Mouse (Mus musculus): Measurements from ENCODE around the gene Fbxl17.

Gene Fbxl17

GRCm38 (mm10) chr17:63165847-63166246 lies 334.0 kb downstream of the Fbxl17 start:
- DNase-seq (ENCODE audit: low spot score) = no peak

- no peak for DNase-seq (ENCODE audit: low spot score)
Observed at GRCm38 (mm10) chr17:63164289-63164688, 335.5 kb downstream of the Fbxl17 start.

- DNase-seq (ENCODE audit: low spot score) = no peak
Observed at GRCm38 (mm10) chr17:63161953-63162352, 337.9 kb downstream of the Fbxl17 start.

- DNase-seq (ENCODE audit: low spot score) = no peak
Observed at GRCm38 (mm10) chr17:63159196-63159595, 340.6 kb downstream of the Fbxl17 start.

GRCm38 (mm10) chr17:63158436-63158835 lies 341.4 kb downstream of the Fbxl17 start:
- no peak for DNase-seq (ENCODE audit: low spot score)

GRCm38 (mm10) chr17:63157906-63158305 lies 341.9 kb downstream of the Fbxl17 start:
- no peak for DNase-seq (ENCODE audit: low spot score)

- DNase-seq (ENCODE audit: low spot score) = no peak
Observed at GRCm38 (mm10) chr17:63157019-63157418, 342.8 kb downstream of the Fbxl17 start.

- no peak for DNase-seq (ENCODE audit: low spot score)
Observed at GRCm38 (mm10) chr17:63146514-63146913, 353.3 kb downstream of the Fbxl17 start.

- no peak for DNase-seq (ENCODE audit: low spot score)
Observed at GRCm38 (mm10) chr17:63145751-63146491, 353.9 kb downstream of the Fbxl17 start.

GRCm38 (mm10) chr17:63145311-63145741 lies 354.5 kb downstream of the Fbxl17 start:
- DNase-seq (ENCODE audit: low spot score) = no peak

- DNase-seq (ENCODE audit: low spot score) = no peak
Observed at GRCm38 (mm10) chr17:63143825-63144224, 356.0 kb downstream of the Fbxl17 start.

- DNase-seq (ENCODE audit: low spot score) = no peak
Observed at GRCm38 (mm10) chr17:63134805-63135204, 365.0 kb downstream of the Fbxl17 start.

- no peak for DNase-seq (ENCODE audit: low spot score)
Observed at GRCm38 (mm10) chr17:63122427-63122826, 377.4 kb downstream of the Fbxl17 start.

- DNase-seq (ENCODE audit: low spot score) = no peak
Observed at GRCm38 (mm10) chr17:63119701-63120100, 380.1 kb downstream of the Fbxl17 start.

- DNase-seq (ENCODE audit: low spot score) = no peak
Observed at GRCm38 (mm10) chr17:63119077-63119476, 380.7 kb downstream of the Fbxl17 start.

GRCm38 (mm10) chr17:63117130-63117529 lies 382.7 kb downstream of the Fbxl17 start:
- DNase-seq (ENCODE audit: low spot score) = no peak

- no peak for DNase-seq (ENCODE audit: low spot score)
Observed at GRCm38 (mm10) chr17:63114399-63115085, 385.3 kb downstream of the Fbxl17 start.

GRCm38 (mm10) chr17:63112826-63113225 lies 387.0 kb downstream of the Fbxl17 start:
- DNase-seq (ENCODE audit: low spot score) = no peak

GRCm38 (mm10) chr17:63110994-63111393 lies 388.8 kb downstream of the Fbxl17 start:
- DNase-seq (ENCODE audit: low spot score) = no peak

GRCm38 (mm10) chr17:63110211-63110755 lies 389.5 kb downstream of the Fbxl17 start:
- no peak for DNase-seq (ENCODE audit: low spot score)

- no peak for DNase-seq (ENCODE audit: low spot score)
Observed at GRCm38 (mm10) chr17:63108035-63108434, 391.8 kb downstream of the Fbxl17 start.

- DNase-seq (ENCODE audit: low spot score) = no peak
Observed at GRCm38 (mm10) chr17:63107515-63107914, 392.3 kb downstream of the Fbxl17 start.

GRCm38 (mm10) chr17:63095553-63095952 lies 404.3 kb downstream of the Fbxl17 start:
- no peak for DNase-seq (ENCODE audit: low spot score)
